Mouse (Mus musculus) embryonic facial prominence, embryonic 13.5 days (tissue): ENCODE results near the gene Gm48552. TPM values are rescaled to one million over a fixed set of nuclear protein-coding genes. Genes with fewer than 3 reads are reported as not detected.

Experiments
- ATAC-seq: fragments of 200-750 bp; cut with Nextera tagmentation; 2 replicates; pipeline ENCODE4 v1.8.0; 2017; ENCODE audit warnings: low read depth; ENCODE audit not compliant: insufficient number of reproducible peaks, insufficient read depth, low FRiP score, low TSS enrichment
- H3K27ac ChIP-seq: fragments of 300-500 bp; sonication (generic); 2 replicates; pipeline ENCODE4 v1.5.1; 2015; ENCODE audit warnings: moderate library complexity, mild to moderate bottlenecking, inconsistent platforms
- H3K27me3 ChIP-seq: fragments of 300-500 bp; sonication (generic); 2 replicates; pipeline ENCODE4 v1.6.1; 2015; ENCODE audit warnings: mild to moderate bottlenecking, inconsistent platforms
- H3K36me3 ChIP-seq: fragments of 300-500 bp; sonication (generic); 2 replicates; pipeline ENCODE4 v1.6.1; 2015; ENCODE audit warnings: mild to moderate bottlenecking, inconsistent platforms
- H3K4me1 ChIP-seq: fragments of 300-500 bp; sonication (generic); 2 replicates; pipeline ENCODE4 v1.6.1; 2015; ENCODE audit warnings: inconsistent platforms
- H3K4me2 ChIP-seq: fragments of 300-500 bp; sonication (generic); 2 replicates; pipeline ENCODE4 v1.6.1; 2015; ENCODE audit warnings: moderate library complexity, mild to moderate bottlenecking, inconsistent platforms
- H3K4me3 ChIP-seq: fragments of 300-500 bp; sonication (generic); 2 replicates; pipeline ENCODE4 v1.5.1; 2015; ENCODE audit warnings: mild to moderate bottlenecking, inconsistent platforms
- H3K9ac ChIP-seq: fragments of 300-500 bp; sonication (generic); 2 replicates; pipeline ENCODE4 v1.6.1; 2015; ENCODE audit warnings: mild to moderate bottlenecking, inconsistent platforms
- H3K9me3 ChIP-seq: fragments of 300-500 bp; sonication (generic); 2 replicates; pipeline ENCODE4 v1.6.1; 2016; ENCODE audit warnings: inconsistent platforms
- WGBS: fragments of 180-500 bp; shearing (Covaris S2); methylation state at CpG from one replicate; pipeline ENCODE4 v1.1.7; 2015; ENCODE audit warnings: mixed read lengths; 5-methylcytosine and 5-hydroxymethylcytosine counted together
- polyA plus RNA-seq: library from polyadenylated mRNA; unstranded; fragments of >200 nt; fragmentation: Nextera tagmentation; extraction: Ambion mirVana; gene quantifications from 2 replicates; pipeline ENCODE4 v1.2.1, GENCODE M21; 2015

Gm48552 gene
- polyA plus RNA-seq, 1 experiment from 2014 or later = 1.2 TPM

GRCm38 (mm10) chr10:81364666-81365065, 24.1 kb upstream of the Gm48552 start:
- Histone ChIP-seq H3K36me3 (peaks cover 67% of the 10 kb centered on the region), H3K27ac (no peak overlapping the region), H3K4me2 (peak overlapping the region; percentile 60), H3K4me3 (peak overlapping the region; percentile 32), H3K9me3 (no peaks in the 10 kb centered on the region), H3K4me1 (peaks cover 37% of the 10 kb centered on the region), H3K27me3 (peaks cover 39% of the 10 kb centered on the region), H3K9ac (peak overlapping the region; percentile 61)
- 11% methylated on average over 28 of the region's 28 CpGs for WGBS
- ATAC-seq = no peak

- H3K27me3 ChIP-seq = peaks cover 39% of the 10 kb centered on the region
- 28% methylated on average over 4 of the region's 4 CpGs for WGBS
- peaks cover 68% of the 10 kb centered on the region for H3K36me3 ChIP-seq
- 0 out of 2 replicates have a peak, but pooled peaks have one; percentile 12 for ATAC-seq
- no peak overlapping the region for H3K27ac ChIP-seq
- peaks cover 37% of the 10 kb centered on the region for H3K4me1 ChIP-seq
- H3K9ac ChIP-seq = no peak overlapping the region
- H3K4me2 ChIP-seq = no peak overlapping the region
- H3K9me3 ChIP-seq = no peaks in the 10 kb centered on the region
- H3K4me3 ChIP-seq = no peak overlapping the region
These were observed 23.7 kb upstream of the Gm48552 start for GRCm38 (mm10) chr10:81365073-81365472.

- WGBS = 24% methylated on average over 12 of the region's 12 CpGs
- Histone ChIP-seq H3K4me1 (peaks cover 31% of the 10 kb centered on the region), H3K4me3 (peak within 1 kb of the TSS; percentile 32), H3K27ac (no peak within 1 kb of the TSS), H3K36me3 (peaks cover 73% of the 10 kb centered on the region), H3K4me2 (peak within 1 kb of the TSS; percentile 60), H3K9ac (peak within 1 kb of the TSS; percentile 61), H3K27me3 (peaks cover 39% of the 10 kb centered on the region), H3K9me3 (no peaks in the 10 kb centered on the region)
- no peak for ATAC-seq
These were observed 22.9 kb upstream of the Gm48552 start, which contains the start of gene 4930404N11Rik for GRCm38 (mm10) chr10:81365672-81366476. Gene 4930404N11Rik (minus strand): TSS chr10:81365816.

GRCm38 (mm10) chr10:81366477-81367206, 22.2 kb upstream of the Gm48552 start:
- Histone ChIP-seq H3K9me3 (no peaks in the 10 kb centered on the region), H3K9ac (no peak overlapping the region; the same call in 1 of the 2 replicates), H3K36me3 (peaks cover 74% of the 10 kb centered on the region), H3K4me2 (no peak overlapping the region), H3K4me1 (peaks cover 27% of the 10 kb centered on the region), H3K4me3 (no peak overlapping the region), H3K27ac (no peak overlapping the region), H3K27me3 (peaks cover 39% of the 10 kb centered on the region)
- ATAC-seq = no peak
- WGBS = 80% methylated on average over 6 of the region's 6 CpGs

GRCm38 (mm10) chr10:81367207-81367495, 21.7 kb upstream of the Gm48552 start:
- Histone ChIP-seq H3K4me2 (no peak overlapping the region), H3K27me3 (peaks cover 39% of the 10 kb centered on the region), H3K4me3 (no peak overlapping the region), H3K9ac (no peak overlapping the region), H3K27ac (no peak overlapping the region), H3K4me1 (peaks cover 27% of the 10 kb centered on the region), H3K9me3 (no peaks in the 10 kb centered on the region), H3K36me3 (peaks cover 74% of the 10 kb centered on the region)
- no peak for ATAC-seq
- WGBS = 84% methylated on average over 6 of the region's 6 CpGs

- H3K27ac ChIP-seq = no peak overlapping the region
- H3K4me1 ChIP-seq = peaks cover 39% of the 10 kb centered on the region
- no peak overlapping the region for H3K4me3 ChIP-seq
- H3K9ac ChIP-seq = no peak overlapping the region
- no peak overlapping the region for H3K4me2 ChIP-seq
- H3K9me3 ChIP-seq = no peaks in the 10 kb centered on the region
- WGBS = 92% methylated on average over 10 of the region's 10 CpGs
- ATAC-seq = no peak
- H3K27me3 ChIP-seq = no peaks in the 10 kb centered on the region
- peaks cover 55% of the 10 kb centered on the region for H3K36me3 ChIP-seq
These were observed 13.5 kb upstream of the Gm48552 start for GRCm38 (mm10) chr10:81375322-81375721.

- no peak for ATAC-seq
- Histone ChIP-seq H3K9me3 (no peaks in the 10 kb centered on the region), H3K27ac (0 out of 2 replicates have a peak overlapping the region, but pooled peaks have one; percentile 75), H3K9ac (peak overlapping the region; percentile 95), H3K4me1 (peaks cover 39% of the 10 kb centered on the region), H3K4me3 (peak overlapping the region; percentile 79), H3K36me3 (peaks cover 41% of the 10 kb centered on the region), H3K27me3 (no peaks in the 10 kb centered on the region), H3K4me2 (peak overlapping the region; percentile 88)
- 31% methylated on average over 6 of the region's 6 CpGs for WGBS
These were observed 12.0 kb upstream of the Gm48552 start for GRCm38 (mm10) chr10:81376561-81377361.

- Histone ChIP-seq H3K4me1 (peaks cover 39% of the 10 kb centered on the region), H3K27me3 (no peaks in the 10 kb centered on the region), H3K27ac (peak overlapping the region; percentile 75; the same call in 1 of the 2 replicates), H3K9ac (peak overlapping the region; percentile 95), H3K4me3 (peak overlapping the region; percentile 79), H3K36me3 (peaks cover 35% of the 10 kb centered on the region), H3K4me2 (peak overlapping the region; percentile 88), H3K9me3 (no peaks in the 10 kb centered on the region)
- 55% methylated on average over 2 of the region's 2 CpGs for WGBS
- no peak for ATAC-seq
These were observed 11.5 kb upstream of the Gm48552 start for GRCm38 (mm10) chr10:81377362-81377664.

- H3K27ac ChIP-seq = peak within 1 kb of the TSS; percentile 85
- peaks cover 37% of the 10 kb centered on the region for H3K4me1 ChIP-seq
- under 1% methylated on average over 53 of the region's 59 CpGs for WGBS
- no peaks in the 10 kb centered on the region for H3K9me3 ChIP-seq
- peak; percentile 21; the same call in 1 of the 2 replicates for ATAC-seq
- H3K4me2 ChIP-seq = peak within 1 kb of the TSS; percentile 88
- H3K9ac ChIP-seq = peak within 1 kb of the TSS; percentile 95
- peak within 1 kb of the TSS; percentile 79 for H3K4me3 ChIP-seq
- no peaks in the 10 kb centered on the region for H3K27me3 ChIP-seq
- H3K36me3 ChIP-seq = peaks cover 29% of the 10 kb centered on the region
These were observed 10.8 kb upstream of the Gm48552 start, which contains the start of gene Fzr1 for GRCm38 (mm10) chr10:81377793-81378552. Gene Fzr1 (minus strand): TSS chr10:81378516.

- H3K9me3 ChIP-seq = no peaks in the 10 kb centered on the region
- no peaks in the 10 kb centered on the region for H3K27me3 ChIP-seq
- H3K9ac ChIP-seq = peak overlapping the region; percentile 69
- peaks cover 22% of the 10 kb centered on the region for H3K36me3 ChIP-seq
- H3K4me2 ChIP-seq = peak overlapping the region; percentile 88
- H3K4me1 ChIP-seq = peaks cover 30% of the 10 kb centered on the region
- ATAC-seq = peak; percentile 94
- peak overlapping the region; percentile 79 for H3K4me3 ChIP-seq
- under 1% methylated on average over 46 of the region's 46 CpGs for WGBS
- H3K27ac ChIP-seq = peak overlapping the region; percentile 85
These were observed 10.1 kb upstream of the Gm48552 start for GRCm38 (mm10) chr10:81378553-81379182.
